Mouse (Mus musculus) cerebellum, adult 11 months (tissue): ENCODE measurements at regions not wholly inside any gene's neighbourhood (a gene's known extent, or its start where the extent isn't known, plus 50 kb on each side); places are given as distances from the start of the nearest gene placed in this dataset.

Experiments
- DNase-seq: peaks from one replicate; pipeline ENCODE4 v3.0.0; 2022

GRCm38 (mm10) chr8:36304809-36305208, 539.2 kb downstream of the Gm19410 start:
- no peak for DNase-seq

GRCm38 (mm10) chr8:36306336-36306735, 540.7 kb downstream of the Gm19410 start:
- no peak for DNase-seq

- DNase-seq, result no peak
Observed at GRCm38 (mm10) chr8:36307496-36307895, 541.9 kb downstream of the Gm19410 start.

- DNase-seq, result no peak
Observed at GRCm38 (mm10) chr8:36308056-36308455, 542.5 kb downstream of the Gm19410 start.

GRCm38 (mm10) chr8:36309326-36309725, 543.7 kb downstream of the Gm19410 start:
- no peak for DNase-seq

GRCm38 (mm10) chr8:36309952-36310351, 544.4 kb downstream of the Gm19410 start:
- peak; percentile 11 for DNase-seq

GRCm38 (mm10) chr8:36311734-36312133, 546.1 kb downstream of the Gm19410 start:
- no peak for DNase-seq

- no peak for DNase-seq
Observed at GRCm38 (mm10) chr8:36312963-36313362, 547.4 kb downstream of the Gm19410 start.

GRCm38 (mm10) chr8:36318396-36318795, 552.8 kb downstream of the Gm19410 start:
- DNase-seq, result no peak

- no peak for DNase-seq
Observed at GRCm38 (mm10) chr8:36318884-36319283, 553.3 kb downstream of the Gm19410 start.

- no peak for DNase-seq
Observed at GRCm38 (mm10) chr8:36319314-36319959, 553.8 kb downstream of the Gm19410 start.

- DNase-seq, result no peak
Observed at GRCm38 (mm10) chr8:36322125-36322524, 556.5 kb downstream of the Gm19410 start.

- no peak for DNase-seq
Observed at GRCm38 (mm10) chr8:36322578-36322977, 557.0 kb downstream of the Gm19410 start.

- no peak for DNase-seq
Observed at GRCm38 (mm10) chr8:36338628-36339027, 573.0 kb downstream of the Gm19410 start.

GRCm38 (mm10) chr8:36339449-36339848, 573.9 kb downstream of the Gm19410 start:
- no peak for DNase-seq

GRCm38 (mm10) chr8:36340454-36340853, 574.9 kb downstream of the Gm19410 start:
- DNase-seq, result peak; percentile 75

GRCm38 (mm10) chr8:36341965-36342364, 576.4 kb downstream of the Gm19410 start:
- no peak for DNase-seq

GRCm38 (mm10) chr8:36342650-36343049, 577.1 kb downstream of the Gm19410 start:
- DNase-seq, result no peak

- DNase-seq, result peak; percentile 81
Observed at GRCm38 (mm10) chr8:36346682-36347324, 581.2 kb downstream of the Gm19410 start.

- no peak for DNase-seq
Observed at GRCm38 (mm10) chr8:36348067-36348466, 582.5 kb downstream of the Gm19410 start.

GRCm38 (mm10) chr8:36354926-36355325, 589.3 kb downstream of the Gm19410 start:
- DNase-seq, result no peak

- no peak for DNase-seq
Observed at GRCm38 (mm10) chr8:36358998-36359397, 593.4 kb downstream of the Gm19410 start.

- peak; percentile 71 for DNase-seq
Observed at GRCm38 (mm10) chr8:36361255-36361654, 595.7 kb downstream of the Gm19410 start.

GRCm38 (mm10) chr8:36361818-36362217, 596.2 kb downstream of the Gm19410 start:
- no peak for DNase-seq

GRCm38 (mm10) chr8:36363291-36363690, 597.7 kb downstream of the Gm19410 start:
- no peak for DNase-seq
